Mouse (Mus musculus) heart, adult 8-10 months (tissue): ENCODE results near the gene Tmem131l. TPM values are rescaled to one million over a fixed set of nuclear protein-coding genes. Genes with fewer than 3 reads are reported as not detected.

Experiments
- DNase-seq: peaks from one replicate; pipeline ENCODE4 v3.0.0; 2022; ENCODE audit warnings: low spot score
- total RNA-seq, 4 experiments: library from RNA; stranded (reverse); gene quantifications; 2 replicates each; pipeline ENCODE4 v1.2.4; 2022

Tmem131l gene
- total RNA-seq, 4 experiments from 2014 or later, result 17.6 to 25.0 (median 21.0) TPM

DNA sequence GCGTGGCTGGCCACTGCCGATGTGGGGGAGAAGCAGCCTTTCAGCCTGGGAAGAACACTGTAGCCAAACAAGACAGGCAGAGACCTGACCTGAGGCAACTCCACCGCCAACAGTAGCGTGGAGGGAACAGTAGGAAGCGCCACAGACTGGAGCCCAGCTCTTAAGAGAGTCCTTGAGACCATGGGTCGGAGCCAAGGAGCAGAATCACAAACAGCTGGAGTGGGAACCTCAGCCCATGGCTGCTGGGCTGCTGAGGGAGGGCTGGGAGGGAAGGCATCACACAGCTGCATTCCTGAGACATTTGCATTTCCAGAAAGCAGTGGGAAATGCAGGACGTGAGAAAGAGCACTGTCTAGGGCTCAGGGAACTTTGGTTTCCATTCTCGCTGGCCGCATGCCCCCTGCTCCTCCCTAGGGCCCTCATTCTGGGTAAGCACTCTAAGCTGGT is 8.8 kb upstream of the Tmem131l start:
- no peak for DNase-seq

DNA sequence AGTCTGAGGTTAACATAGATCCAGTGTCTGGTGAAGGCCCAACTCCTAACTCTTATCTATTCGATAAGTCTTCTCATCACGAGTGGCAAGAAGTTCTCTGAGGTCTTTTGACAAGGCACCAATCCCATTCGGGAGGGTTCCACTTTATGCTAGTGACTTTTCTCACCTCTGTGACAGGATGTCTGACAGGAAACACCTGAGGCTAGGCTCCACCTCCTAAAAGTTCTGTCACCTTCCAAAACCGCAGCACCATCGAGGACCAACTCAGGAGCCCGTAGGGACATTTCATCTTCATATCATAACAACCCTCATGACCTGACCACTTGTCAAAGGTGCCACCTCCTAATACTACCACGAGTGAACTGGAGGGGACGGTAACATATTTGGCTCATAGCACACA is 6.2 kb upstream of the Tmem131l start:
- DNase-seq, result no peak

DNA sequence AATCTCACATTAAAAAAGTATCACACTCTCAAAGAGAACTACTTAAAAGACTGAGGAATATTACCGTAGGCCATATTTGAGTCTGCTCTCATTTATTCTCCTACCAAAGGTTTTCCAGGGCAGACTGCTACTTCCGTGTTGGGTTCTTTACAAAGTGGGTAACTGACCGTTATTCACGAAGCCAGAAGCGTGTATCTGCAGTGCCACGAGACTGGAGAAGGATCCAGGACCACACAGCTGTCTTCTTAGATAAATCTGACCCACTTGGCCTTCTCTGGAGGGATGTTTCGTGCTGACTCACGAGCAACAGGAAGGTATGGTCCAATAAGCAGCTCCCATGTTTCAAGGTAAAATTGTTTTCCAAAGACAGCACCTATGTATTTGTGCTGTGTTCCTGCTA is 1.8 kb upstream of the Tmem131l start:
- DNase-seq, result no peak

DNA sequence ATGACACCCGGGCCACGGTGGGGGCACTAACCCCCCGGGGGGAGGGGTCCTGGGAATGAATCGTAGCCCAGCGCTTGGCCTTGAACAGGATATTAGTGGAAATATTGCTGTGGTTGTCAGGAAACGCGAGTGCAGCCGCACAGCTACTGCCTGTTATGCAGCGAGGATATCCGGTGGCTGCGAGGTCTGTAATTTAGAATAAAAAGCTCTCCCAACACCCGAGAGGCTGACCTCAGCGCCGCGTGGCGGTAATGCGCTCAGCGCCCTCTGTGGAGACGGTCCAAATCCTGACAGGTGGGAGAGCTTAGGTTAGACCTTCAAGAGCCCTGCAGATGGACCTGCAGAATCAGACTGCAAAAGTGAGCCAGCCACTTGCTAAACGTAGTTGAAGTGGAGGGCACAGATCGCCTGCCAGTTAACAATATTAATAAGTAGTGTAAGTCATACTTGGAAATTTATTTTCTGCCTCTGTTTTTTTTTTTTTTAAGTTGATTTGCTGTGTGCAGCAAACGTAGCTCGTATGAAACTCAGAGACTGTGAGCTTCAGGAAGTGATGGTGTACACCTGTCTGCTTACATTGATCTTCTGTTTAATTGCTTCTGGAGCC is 604 bp upstream of the Tmem131l start:
- DNase-seq, result peak; percentile 57

DNA sequence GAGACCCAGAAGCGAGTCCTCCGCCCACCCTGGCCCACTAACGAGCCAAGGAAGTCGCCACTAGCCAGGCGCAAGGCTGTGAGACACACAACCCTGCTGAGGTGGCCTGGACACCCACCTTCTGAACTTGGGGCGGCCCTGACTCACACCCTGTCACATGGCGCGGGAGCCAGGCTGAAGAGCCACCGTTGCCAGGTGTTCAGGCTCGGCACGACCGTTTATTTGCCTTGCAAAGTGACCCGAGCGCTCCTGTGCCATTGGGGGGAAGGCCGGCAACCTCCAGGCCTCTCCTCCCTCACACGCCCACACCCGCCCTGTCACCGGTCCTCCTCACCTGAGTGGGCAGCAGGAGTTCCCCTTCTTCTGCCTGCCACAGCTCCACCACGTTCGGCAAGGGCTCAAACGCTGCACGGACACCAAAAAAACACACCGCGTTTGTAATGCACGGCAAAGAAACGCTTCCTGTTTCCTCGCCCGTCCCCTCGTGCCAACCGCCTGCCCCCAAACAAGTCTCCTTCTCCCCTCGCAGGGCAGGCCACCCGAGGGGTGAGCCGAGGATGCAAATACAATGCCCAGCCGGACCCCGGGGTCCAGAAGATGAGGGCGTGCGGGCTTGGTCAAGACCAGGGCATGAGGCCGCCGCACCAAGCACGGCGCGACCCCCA is 862 bp downstream of the Tmem131l start:
- no peak for DNase-seq

DNA sequence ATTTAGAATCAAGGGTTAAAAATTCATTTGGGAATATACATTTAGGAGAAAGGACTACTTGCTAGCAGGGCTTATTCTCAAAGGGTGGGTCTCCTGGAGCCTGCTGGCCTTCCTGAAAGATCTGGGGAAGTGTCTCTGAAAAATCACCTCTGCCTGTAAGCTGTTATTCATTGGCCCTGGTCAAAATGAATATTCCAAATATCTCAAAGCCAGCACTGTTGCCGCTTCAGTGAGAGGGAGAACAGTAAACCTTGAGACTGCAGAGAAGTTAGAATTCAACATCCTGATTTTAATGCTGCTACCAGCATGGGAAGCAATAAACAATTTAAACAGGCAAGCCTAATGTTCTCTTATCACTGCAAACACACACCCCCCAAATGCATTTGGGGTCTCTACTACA is 1.8 kb downstream of the Tmem131l start:
- DNase-seq, result no peak

DNA sequence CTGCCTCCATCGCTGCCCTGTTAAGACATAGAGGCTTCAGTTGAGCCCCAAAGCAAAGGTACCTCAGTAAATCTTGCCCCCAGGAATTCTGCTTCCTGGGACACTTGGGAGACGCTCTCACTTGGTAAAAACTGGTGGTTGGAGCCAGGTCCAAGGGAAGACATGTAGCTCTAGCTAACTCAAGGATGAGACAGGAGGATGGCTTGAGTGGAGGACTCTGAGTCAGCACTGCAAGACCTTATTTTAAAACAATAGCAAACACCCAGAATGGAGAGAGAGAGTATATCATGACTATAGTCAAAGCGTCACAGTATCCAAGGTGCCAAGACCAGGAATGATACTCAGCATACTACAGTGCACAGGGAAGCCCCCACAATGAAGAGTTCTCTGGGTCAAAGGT is 2.4 kb downstream of the Tmem131l start:
- DNase-seq, result no peak

DNA sequence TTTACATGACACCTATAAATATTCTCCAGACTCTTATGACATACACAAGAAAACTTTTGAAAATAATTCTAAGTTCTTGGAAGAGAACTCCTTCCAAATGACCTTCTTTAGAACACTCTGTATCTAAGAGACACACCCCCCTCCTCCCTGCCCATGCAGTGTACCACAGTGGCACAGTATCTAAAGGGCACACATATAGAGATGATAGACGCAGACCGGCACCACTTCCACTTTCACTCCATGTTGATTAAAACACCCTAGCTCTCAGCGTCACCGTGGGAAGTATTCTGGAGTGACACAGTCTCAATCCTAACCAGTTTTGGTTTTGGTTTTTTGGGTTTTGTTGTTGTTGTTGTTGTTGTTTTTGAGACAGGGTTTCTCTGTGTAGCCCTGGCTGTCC is 3.1 kb downstream of the Tmem131l start:
- DNase-seq, result no peak

DNA sequence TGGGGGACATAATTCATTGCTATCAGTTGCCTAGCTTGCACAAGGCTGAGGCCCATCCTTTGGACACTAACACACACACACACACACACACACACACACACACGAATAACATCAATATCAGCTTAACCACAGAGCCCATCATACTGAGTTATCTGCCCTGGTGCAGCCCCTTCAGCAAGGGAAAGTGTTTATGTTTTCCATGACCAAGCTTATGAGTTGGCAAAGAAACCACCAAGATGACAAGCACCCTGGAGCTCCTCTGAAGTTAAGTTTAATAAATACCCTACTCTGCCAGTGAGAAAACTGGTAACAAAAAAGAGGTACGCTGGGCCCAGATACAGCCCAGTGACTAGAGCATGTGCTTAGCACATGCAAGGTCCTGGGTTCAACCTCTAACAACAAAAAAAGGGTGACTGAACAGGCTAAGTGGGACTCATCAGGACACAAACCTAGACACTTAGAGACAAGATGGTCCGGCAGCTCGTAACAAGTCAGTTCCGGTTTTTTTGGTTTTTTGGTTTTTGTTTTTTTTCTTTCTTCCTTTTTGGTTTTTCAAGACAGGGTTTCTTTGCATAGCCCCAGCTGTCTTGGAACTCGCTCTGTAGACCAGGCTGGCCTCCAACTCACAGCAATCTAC is 4.1 kb downstream of the Tmem131l start:
- no peak for DNase-seq

DNA sequence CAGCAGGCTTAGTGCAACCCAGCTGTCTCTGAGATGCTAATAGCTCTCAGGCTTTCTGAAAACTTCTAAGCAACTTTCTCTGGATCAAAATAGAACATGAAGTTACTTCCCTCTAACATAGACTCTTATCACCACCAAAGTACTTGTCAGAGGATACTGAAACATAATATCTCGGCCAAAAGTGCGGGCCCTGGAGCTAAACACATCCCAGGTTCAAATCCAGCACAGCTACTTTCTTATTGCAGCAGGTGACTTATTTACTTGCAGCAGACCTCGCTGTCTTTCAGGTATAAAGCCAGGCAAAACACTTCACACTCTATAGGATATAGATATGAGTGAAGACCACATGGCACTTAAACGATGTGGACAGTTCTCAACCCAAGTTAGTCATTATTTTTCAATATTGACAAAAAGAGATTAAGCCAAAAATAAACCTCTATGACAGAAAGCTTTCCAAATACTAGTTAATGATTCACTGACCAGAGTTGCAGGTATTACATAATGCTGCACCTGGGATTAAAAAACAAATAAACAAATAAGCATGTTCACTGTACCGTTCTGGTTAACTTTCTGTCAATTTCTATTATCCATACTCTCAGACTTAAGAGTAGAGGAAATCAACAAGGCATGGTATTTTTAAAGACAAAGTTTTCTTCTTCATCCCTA is 5.7 kb downstream of the Tmem131l start:
- DNase-seq, result no peak

DNA sequence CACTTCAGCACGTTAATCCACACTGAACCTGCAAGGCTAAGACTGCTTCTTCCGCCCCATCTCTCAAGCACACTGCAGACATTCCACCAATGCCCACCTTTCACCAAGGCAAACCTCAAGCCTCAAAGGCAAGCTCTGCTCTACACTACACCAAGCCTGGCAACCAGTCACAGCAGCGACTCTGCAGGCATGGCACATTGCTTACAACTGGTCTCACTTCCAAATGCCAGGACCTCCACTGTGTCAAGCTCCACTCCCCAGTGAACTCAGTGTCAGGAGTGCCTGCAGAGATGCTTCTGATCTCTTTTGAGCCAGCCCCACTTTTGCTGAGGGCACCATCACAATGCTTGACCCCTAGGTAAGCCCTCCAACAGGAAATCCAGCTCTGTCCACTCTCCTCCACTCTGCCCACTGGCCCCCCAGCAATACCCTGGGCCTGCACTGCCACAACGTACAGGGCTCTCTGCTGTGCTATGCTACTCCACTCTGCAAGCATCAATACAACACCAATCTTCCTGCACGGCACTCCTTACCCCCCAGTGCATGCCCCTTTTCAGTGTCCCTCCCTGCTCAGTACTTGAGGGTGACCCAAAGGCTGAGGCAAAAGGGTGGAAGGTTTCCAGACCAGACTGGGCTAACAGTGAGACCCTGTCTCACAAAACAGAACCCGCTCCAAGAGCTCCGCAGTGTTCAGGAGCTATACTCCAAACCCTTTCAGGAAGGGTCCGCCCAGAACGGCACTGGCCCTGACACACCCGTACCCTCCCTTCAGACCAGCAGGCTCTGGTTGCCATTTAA is 6.8 kb downstream of the Tmem131l start:
- no peak for DNase-seq

DNA sequence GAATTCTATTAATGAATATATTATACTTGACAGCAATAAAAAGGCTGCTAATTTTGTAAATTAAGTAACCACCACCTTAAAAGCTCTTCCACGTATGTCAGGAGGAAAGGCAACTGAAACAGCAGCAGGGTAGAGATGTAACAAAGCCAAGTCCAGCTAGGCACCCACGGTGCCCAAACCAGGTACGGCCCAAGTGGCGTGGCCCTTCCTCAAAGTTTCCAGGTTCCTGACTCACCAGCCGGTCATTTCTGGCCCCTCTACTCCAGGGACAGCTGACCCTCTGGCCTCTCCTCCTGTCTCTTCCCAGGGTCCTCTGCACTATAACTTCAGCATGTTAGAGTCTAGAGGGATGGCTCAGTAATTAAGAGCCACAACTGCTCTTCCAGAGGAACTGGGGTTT is 7.6 kb downstream of the Tmem131l start:
- DNase-seq, result no peak

DNA sequence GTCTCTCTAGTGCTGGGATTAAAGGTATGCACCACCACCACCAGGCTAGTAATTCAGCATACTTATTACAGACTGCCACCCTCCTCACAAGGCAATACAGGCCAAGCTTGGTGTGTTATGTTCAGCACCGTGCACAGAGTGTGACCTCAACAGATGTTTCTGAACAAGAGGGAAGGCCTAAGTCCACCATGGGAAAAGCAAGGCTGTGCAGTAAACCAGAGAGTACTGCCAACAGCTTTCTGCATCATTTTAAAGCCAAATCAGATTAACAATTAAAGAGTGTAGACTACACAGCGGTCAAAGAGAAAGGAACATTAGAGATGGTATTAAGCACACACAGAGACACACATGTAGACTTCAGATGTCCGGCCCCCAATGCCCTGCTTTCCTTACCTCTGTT is 8.8 kb downstream of the Tmem131l start:
- DNase-seq, result no peak

DNA sequence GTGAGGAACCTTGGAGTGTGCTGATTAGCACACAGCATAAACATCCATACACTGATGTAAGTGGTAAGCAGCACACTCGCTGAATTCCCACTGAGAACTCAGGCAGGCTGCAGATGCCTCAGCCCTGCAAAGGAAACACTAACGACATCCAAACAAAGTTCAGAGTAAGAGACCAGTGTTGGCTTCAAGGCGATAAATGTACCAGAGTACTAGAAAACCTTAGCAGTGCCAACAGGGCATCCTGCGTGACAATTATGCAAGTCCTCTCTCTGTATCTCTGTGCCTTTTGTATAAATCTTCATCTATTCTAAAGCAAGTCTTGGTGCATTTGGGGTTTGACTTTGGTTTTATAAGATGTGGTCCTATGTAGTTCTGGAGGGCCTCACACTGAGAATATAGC is 11.0 kb downstream of the Tmem131l start:
- no peak for DNase-seq

DNA sequence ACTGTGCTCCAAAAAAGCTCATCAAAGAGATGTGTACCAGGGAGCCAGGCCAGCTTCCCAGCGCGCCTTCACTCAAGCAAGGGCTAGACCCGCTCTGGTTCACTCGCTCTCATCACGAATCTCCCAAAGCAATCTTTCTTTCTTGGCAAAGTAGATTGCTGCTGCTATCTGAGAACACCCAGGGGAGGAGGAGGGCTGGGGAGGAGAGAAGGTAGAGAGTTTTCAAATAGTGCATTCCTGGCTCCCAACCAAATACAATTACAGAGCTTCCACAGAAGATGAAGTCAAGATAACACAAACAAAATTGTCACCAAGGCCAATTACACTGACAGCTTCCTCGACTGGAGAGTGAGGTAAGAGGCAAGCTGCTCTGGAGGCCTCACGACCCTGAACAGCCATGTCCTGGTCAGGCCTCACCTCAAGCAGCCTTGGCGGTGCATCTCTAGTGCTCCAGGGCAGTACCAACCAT is 12.2 kb downstream of the Tmem131l start:
- DNase-seq, result no peak

DNA sequence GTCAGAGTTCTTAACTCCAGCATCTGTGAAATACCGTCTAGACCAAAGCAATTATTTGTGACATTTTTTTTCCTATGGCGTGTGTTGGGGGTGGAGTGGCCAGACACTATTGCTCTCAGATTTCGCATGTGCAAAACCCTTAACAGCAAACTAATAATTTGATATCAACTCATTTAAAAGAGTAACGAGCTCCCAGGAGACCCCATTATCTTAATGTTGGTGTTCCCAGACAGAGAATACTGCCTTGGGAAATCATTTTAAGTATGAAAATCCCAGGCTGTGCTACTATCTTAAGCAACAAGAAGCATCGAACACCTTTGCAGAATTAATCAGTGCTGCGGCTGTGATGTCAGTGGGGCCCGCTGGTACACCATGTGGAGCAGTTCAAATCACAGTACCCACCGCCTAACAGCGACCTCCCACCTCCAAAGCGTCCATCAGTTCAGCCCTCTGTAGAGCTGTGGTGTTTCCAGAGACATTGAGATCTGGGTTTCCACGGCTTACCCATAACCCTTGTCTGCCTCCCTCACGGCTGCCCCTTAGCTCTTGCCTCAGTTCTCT is 15.4 kb downstream of the Tmem131l start:
- no peak for DNase-seq

DNA sequence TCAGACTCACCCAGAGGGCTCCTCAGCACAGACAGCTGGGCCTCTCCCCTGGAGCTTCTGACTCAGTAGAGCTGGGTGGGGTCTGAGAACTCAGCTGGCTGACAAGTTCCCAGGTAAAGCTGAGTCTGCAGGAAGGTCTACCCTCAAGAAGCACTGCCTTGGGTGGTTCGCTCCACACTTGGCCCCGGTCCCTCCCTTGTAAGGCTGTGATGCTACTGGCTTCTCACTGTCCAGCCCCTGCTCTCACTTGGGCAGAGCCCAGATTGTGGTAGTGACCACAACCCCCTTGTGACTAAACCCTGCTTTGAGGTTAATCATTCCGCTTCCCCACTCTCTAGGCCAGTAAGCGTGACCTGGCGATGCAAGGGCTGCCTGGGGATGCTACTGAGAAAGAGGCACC is 17.3 kb downstream of the Tmem131l start:
- no peak for DNase-seq

DNA sequence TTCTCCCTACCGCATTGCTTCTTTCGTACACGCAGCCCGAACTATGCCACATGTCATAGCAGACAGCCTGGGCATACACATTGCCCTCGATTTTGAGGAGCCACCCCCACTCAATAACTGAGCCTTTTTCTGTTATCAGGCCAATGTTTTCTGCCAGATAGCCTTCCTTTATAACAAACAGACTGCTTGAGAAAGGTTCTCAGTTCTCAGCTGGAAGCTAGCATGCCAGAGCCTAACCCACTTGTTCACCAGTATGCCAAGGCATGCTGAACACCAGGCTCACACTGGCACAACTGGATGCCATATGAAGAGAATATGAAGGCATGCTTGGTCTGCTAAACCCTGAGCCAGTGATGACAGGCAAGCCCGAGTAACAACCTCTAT is 17.8 kb downstream of the Tmem131l start:
- no peak for DNase-seq

DNA sequence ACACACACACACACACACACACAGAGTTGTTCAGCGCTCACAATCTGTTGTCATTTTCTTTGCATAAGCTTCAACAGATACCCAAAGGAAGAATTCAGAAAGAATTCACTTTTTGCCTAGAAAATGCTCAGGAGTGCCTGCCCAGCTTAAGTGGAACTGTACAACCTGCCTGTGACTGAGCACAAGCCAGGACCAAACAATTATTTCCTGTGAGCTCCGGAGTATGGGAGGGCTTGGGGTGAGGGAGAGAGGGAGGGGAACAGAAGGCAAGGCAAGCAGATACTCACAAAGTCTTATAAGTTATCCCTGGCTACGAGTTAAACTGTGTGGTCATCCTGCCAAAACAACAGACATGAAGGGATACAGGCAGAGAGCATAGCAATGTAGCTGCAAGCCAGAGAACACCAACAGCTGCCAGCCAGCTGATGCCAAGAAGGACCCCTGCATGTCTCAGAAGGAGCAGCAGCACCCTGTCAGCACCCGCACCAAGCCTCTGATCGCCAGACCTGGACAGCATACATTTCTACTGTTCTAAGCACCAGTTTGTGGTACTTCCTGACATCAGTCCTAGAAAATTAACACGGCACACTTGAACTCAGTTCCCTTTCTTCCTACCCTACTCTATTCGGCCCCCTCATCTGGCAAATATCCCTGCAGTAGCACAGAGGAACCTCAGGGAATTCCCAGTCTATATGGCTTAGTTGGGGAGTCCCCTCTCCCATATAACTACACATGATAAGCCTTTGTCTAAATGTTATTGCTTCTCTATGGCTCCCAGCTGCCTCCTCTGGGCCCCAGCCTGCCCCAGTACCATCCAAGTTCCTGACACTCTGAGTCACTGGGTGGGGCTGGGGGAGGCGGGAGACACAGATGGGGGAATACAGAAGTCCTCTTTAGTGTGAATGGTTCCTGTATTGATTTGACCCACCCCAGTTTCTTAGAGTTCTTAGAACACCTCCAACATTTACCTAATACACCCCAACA is 18.5 kb downstream of the Tmem131l start:
- DNase-seq, result no peak

DNA sequence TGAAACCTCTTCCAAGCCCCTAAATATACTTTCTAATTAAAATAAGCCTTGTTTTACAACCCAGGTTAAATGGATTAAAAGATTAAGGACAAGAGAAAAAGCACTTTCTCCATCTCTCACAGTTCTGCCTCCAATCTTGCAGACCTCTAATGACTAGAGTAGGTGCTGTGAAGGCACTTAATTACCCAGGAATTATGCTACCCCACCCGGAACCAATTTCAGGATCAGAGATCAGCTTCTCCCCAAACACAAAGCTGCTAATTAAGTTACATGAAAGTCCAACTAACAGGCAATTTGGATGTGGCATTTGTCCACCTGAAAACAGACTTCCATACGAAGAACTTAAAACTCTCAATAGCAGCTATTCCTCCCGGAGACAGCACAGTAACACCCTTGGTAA is 19.4 kb downstream of the Tmem131l start:
- no peak for DNase-seq
